12 mouse cellular contexts compared by ENCODE assay signal in genomic region chr12:111432097-111432496, GRCm38 (mm10). TPM values are rescaled to one million over a fixed set of nuclear protein-coding genes. Genes with fewer than 3 reads are reported as not detected.
A peak's percentile ranks its signal among the peaks of the same experiment; 100 is the strongest.
DNase-seq lines count a peak whose midpoint lies in the region; ATAC-seq and TF ChIP-seq lines count a peak whose summit lies in the region.
"Had no signal": no experiment of that assay in that cellular context is flagged by ENCODE, and none has a peak within 500 bp of the region (broad histone marks: within the 10 kb centered on the region; RNA-seq: fewer than 3 reads in every experiment).

No protein-coding gene starts in this region.

- H3K9ac ChIP-seq in lung, embryonic 15.5 days: 0 out of 2 replicates have a peak overlapping the region, but pooled peaks have one; percentile 5
- H3K9ac ChIP-seq in midbrain, postnatal 0 days (replicated peaks; ENCODE audit: low read length, poor library complexity, severe bottlenecking): no peak overlapping the region
- H3K9ac ChIP-seq: forebrain, embryonic 13.5 days had no signal

- H3K9me3 ChIP-seq in lung, embryonic 15.5 days: no peaks in the 10 kb centered on the region
- H3K9me3 ChIP-seq in midbrain, postnatal 0 days (ENCODE audit: low read length): no peaks in the 10 kb centered on the region
- H3K9me3 ChIP-seq: forebrain, embryonic 13.5 days; midbrain, embryonic 10.5 days had no signal

- H3K27me3 ChIP-seq in lung, embryonic 15.5 days: peaks cover 49% of the 10 kb centered on the region
- no peaks in the 10 kb centered on the region for H3K27me3 ChIP-seq in small intestine, adult 2 months (ENCODE audit: control insufficient read depth, insufficient read depth, low read length)
- H3K27me3 ChIP-seq in midbrain, postnatal 0 days (ENCODE audit: insufficient read depth, low read length): peaks cover 21% of the 10 kb centered on the region
- H3K27me3 ChIP-seq: Patski had no signal

- H3K4me3 ChIP-seq in lung, embryonic 15.5 days: no peak overlapping the region
- H3K4me3 ChIP-seq in small intestine, adult 2 months (ENCODE audit: low read depth, low read length): no peak overlapping the region
- H3K4me3 ChIP-seq in midbrain, postnatal 0 days (ENCODE audit: low read depth, low read length): no peak overlapping the region
- H3K4me3 ChIP-seq: forebrain, embryonic 13.5 days; midbrain, embryonic 10.5 days had no signal

- no peak overlapping the region for H3K4me2 ChIP-seq in lung, embryonic 15.5 days
- no peak overlapping the region for H3K4me2 ChIP-seq in midbrain, postnatal 0 days (ENCODE audit: low read depth, low read length, poor library complexity, severe bottlenecking)
- H3K4me2 ChIP-seq: forebrain, embryonic 13.5 days had no signal

- no peaks in the 10 kb centered on the region for H3K36me3 ChIP-seq in lung, embryonic 15.5 days
- H3K36me3 ChIP-seq in small intestine, adult 2 months (ENCODE audit: control insufficient read depth, insufficient read depth, low read length): peaks cover 22% of the 10 kb centered on the region
- no peaks in the 10 kb centered on the region for H3K36me3 ChIP-seq in midbrain, postnatal 0 days (ENCODE audit: insufficient read depth, low read length)
- H3K36me3 ChIP-seq: midbrain, embryonic 10.5 days had no signal

- TF ChIP-seq CTCF in small intestine, adult 2 months (IDR thresholded peaks at IDR 0.05; ENCODE audit: extremely low read depth, insufficient read length, insufficient replicate concordance, low read depth, low read length): no peak
- no peak for TF ChIP-seq CTCF in midbrain, postnatal 0 days (IDR thresholded peaks at IDR 0.05)

- ATAC-seq in lung, embryonic 15.5 days (ENCODE audit: borderline replicate concordance, extremely low read depth, low FRiP score, low TSS enrichment): no peak
- ATAC-seq in midbrain, postnatal 0 days (ENCODE audit: low FRiP score): no peak
- ATAC-seq: forebrain, embryonic 13.5 days; Patski had no signal

- no peak for TF ChIP-seq POLR2A in small intestine, adult 2 months (IDR thresholded peaks at IDR 0.05; ENCODE audit: low read depth, low read length)

- WGBS in lung, embryonic 15.5 days: 25% methylated on average over 4 of the region's 4 CpGs
- 23% methylated on average over 4 of the region's 4 CpGs for WGBS in small intestine, adult 2 months
- 48% methylated on average over 4 of the region's 4 CpGs for WGBS in midbrain, postnatal 0 days

- peaks cover 56% of the 10 kb centered on the region for H3K4me1 ChIP-seq in lung, embryonic 15.5 days
- peaks cover 59% of the 10 kb centered on the region for H3K4me1 ChIP-seq in small intestine, adult 2 months (ENCODE audit: control insufficient read depth, insufficient read depth, insufficient read length, low read length)
- H3K4me1 ChIP-seq in midbrain, postnatal 0 days (ENCODE audit: insufficient read depth, low read length): peaks cover 12% of the 10 kb centered on the region

- peak; percentile 27 for DNase-seq in embryo, embryonic 10 days (ENCODE audit: low spot score)
- no peak for DNase-seq in embryo, embryonic 11 days
- no peak for DNase-seq in lung, postnatal 4 days
- peak; percentile 78 for DNase-seq in kidney, postnatal 14 days
- no peak for DNase-seq in right cerebral cortex, adult 18-20 months
- no peak for DNase-seq in midbrain, postnatal 0 days (ENCODE audit: low spot score)

- peak overlapping the region; percentile 85 for H3K27ac ChIP-seq in lung, embryonic 15.5 days
- peak overlapping the region; percentile 38 for H3K27ac ChIP-seq in small intestine, adult 2 months (ENCODE audit: insufficient read depth, low read depth, low read length)
- H3K27ac ChIP-seq in midbrain, postnatal 0 days (ENCODE audit: low read depth, low read length): no peak overlapping the region
- H3K27ac ChIP-seq: forebrain, embryonic 13.5 days; midbrain, embryonic 10.5 days had no signal

RNA-seq across cellular contexts. Expression of gene Tnfaip2, which starts 10.2 kb away (rescaled TPM):
- 4.3 and 4.5 TPM in 2 replicates for polyA plus RNA-seq in lung, embryonic 15.5 days (2015; fragmentation: Nextera tagmentation; extraction: Ambion mirVana)
- 10.2 and 16.4 TPM in 2 replicates for polyA plus RNA-seq in small intestine, adult 2 months (2012; rRNA removed)
- total RNA-seq in midbrain, postnatal 0 days (2014; rRNA removed): 1.5 and 3.8 TPM in 2 replicates
- 0.38 and 0.49 TPM in 2 replicates for polyA plus RNA-seq in midbrain, postnatal 0 days (2015; fragmentation: Nextera tagmentation; extraction: Ambion mirVana)

RNA-seq across cellular contexts. Expression of gene Exoc3l4, which starts 15.3 kb away (rescaled TPM):
- 11.7 and 13.5 TPM in 2 replicates for polyA plus RNA-seq in lung, embryonic 15.5 days (2015; fragmentation: Nextera tagmentation; extraction: Ambion mirVana)
- polyA plus RNA-seq in small intestine, adult 2 months (2012; rRNA removed): 356 and 552 TPM in 2 replicates
- total RNA-seq in midbrain, postnatal 0 days (2014; rRNA removed): 2.4 and 3.3 TPM in 2 replicates
- 1.7 and 2.8 TPM in 2 replicates for polyA plus RNA-seq in midbrain, postnatal 0 days (2015; fragmentation: Nextera tagmentation; extraction: Ambion mirVana)

RNA-seq across cellular contexts. Expression of gene Lbhd2, which starts 25.5 kb away (rescaled TPM):
- polyA plus RNA-seq in lung, embryonic 15.5 days (2015; fragmentation: Nextera tagmentation; extraction: Ambion mirVana): 0.50 and 0.93 TPM in 2 replicates
- polyA plus RNA-seq in small intestine, adult 2 months (2012; rRNA removed): not detected in 2 replicates
- total RNA-seq in midbrain, postnatal 0 days (2014; rRNA removed): 4.4 and 6.4 TPM in 2 replicates
- polyA plus RNA-seq in midbrain, postnatal 0 days (2015; fragmentation: Nextera tagmentation; extraction: Ambion mirVana): 18.2 and 19.9 TPM in 2 replicates
- total RNA-seq: common myeloid progenitor, adult 5-6 weeks had no signal
- polyA plus RNA-seq: midbrain, embryonic 10.5 days; Patski had no signal

RNA-seq across cellular contexts. Expression of gene Gm266, which starts 53.5 kb away (rescaled TPM):
- 7.0 and 7.1 TPM in 2 replicates for polyA plus RNA-seq in lung, embryonic 15.5 days (2015; fragmentation: Nextera tagmentation; extraction: Ambion mirVana)
- 0.43 and 0.53 TPM in 2 replicates for polyA plus RNA-seq in small intestine, adult 2 months (2012; rRNA removed)
- 9.6 and 12.6 TPM in 2 replicates for total RNA-seq in midbrain, postnatal 0 days (2014; rRNA removed)
- 8.4 and 9.7 TPM in 2 replicates for polyA plus RNA-seq in midbrain, postnatal 0 days (2015; fragmentation: Nextera tagmentation; extraction: Ambion mirVana)
- total RNA-seq: common myeloid progenitor, adult 5-6 weeks had no signal

RNA-seq across cellular contexts. Expression of gene Cdc42bpb, which starts 54.6 kb away (rescaled TPM):
- 31.8 and 32.2 TPM in 2 replicates for polyA plus RNA-seq in lung, embryonic 15.5 days (2015; fragmentation: Nextera tagmentation; extraction: Ambion mirVana)
- polyA plus RNA-seq in small intestine, adult 2 months (2012; rRNA removed): 190 and 472 TPM in 2 replicates
- 190 and 259 TPM in 2 replicates for total RNA-seq in midbrain, postnatal 0 days (2014; rRNA removed)
- 35.4 and 36.4 TPM in 2 replicates for polyA plus RNA-seq in midbrain, postnatal 0 days (2015; fragmentation: Nextera tagmentation; extraction: Ambion mirVana)

Comparison
In these comparisons a context has a peak if more than half of its experiments do, and no peak if none do; other contexts are left out.
1. DNase-seq: peak in embryo, embryonic 10 days (single experiment) and kidney, postnatal 14 days (single experiment); none in embryo, embryonic 11 days (single experiment), lung, postnatal 4 days (0 of 2), right cerebral cortex, adult 18-20 months (single experiment) and midbrain, postnatal 0 days (single experiment).
2. RNA of gene Exoc3l4, which starts 15.3 kb away (polyA plus RNA-seq): 356 to 552 TPM in small intestine, adult 2 months; 11.7 to 13.5 TPM in lung, embryonic 15.5 days and 1.7 to 2.8 TPM in midbrain, postnatal 0 days; every median in the first group is over 10 times any median in the second.